Mouse (Mus musculus) cerebellum, adult 2 months (tissue): ENCODE data around the gene Etnppl. TPM values are rescaled to one million over a fixed set of nuclear protein-coding genes. Genes with fewer than 3 reads are reported as not detected.

Experiments used
- DNase-seq, 2 experiments: peaks; one replicate each; pipeline ENCODE4 v3.0.0; 2021
- H3K27ac ChIP-seq: fragments of 200-500 bp; 2 replicates; pipeline ENCODE4 v1.5.1; 2012; ENCODE audit warnings: low read length, control low read depth, inconsistent platforms; ENCODE audit not compliant: insufficient read depth
- H3K27me3 ChIP-seq: fragments of 200-500 bp; 2 replicates; pipeline ENCODE4 v1.6.1; 2012; ENCODE audit warnings: inconsistent platforms, mild to moderate bottlenecking, low read length, moderate library complexity; ENCODE audit not compliant: control insufficient read depth, insufficient read depth
- H3K4me1 ChIP-seq: fragments of 200-500 bp; 2 replicates; pipeline ENCODE4 v1.6.1; 2011; ENCODE audit warnings: low read length; ENCODE audit not compliant: control insufficient read depth, insufficient read depth
- H3K4me3 ChIP-seq: fragments of 200-500 bp; replicated peaks from 2 replicates; pipeline ENCODE3; 2011; ENCODE audit warnings: mild to moderate bottlenecking, low read depth, low read length, control low read depth; ENCODE audit not compliant: insufficient read depth
- CTCF ChIP-seq: fragments of 200-500 bp; IDR thresholded peaks from 2 replicates; pipeline ENCODE4 v1.5.1; 2011; ENCODE audit warnings: low read depth, mild to moderate bottlenecking, control low read depth, low read length, moderate library complexity, borderline replicate concordance; ENCODE audit not compliant: insufficient read depth
- POLR2A ChIP-seq: fragments of 200-500 bp; IDR thresholded peaks from 2 replicates; pipeline ENCODE4 v1.6.1; 2011; ENCODE audit warnings: low read length, control low read depth, borderline replicate concordance; ENCODE audit not compliant: insufficient read depth
- WGBS: fragments of 180-500 bp; shearing (Covaris S2); methylation state at CpG from one replicate; pipeline ENCODE4 v1.1.7; 2018; 5-methylcytosine and 5-hydroxymethylcytosine counted together
- polyA plus RNA-seq: library from polyadenylated mRNA; depleted of rRNA; stranded (reverse); fragments of >200 nt; gene quantifications from 2 replicates; pipeline ENCODE4 v1.2.3, GENCODE M21; 2012; rRNA removed

The Etnppl gene
- 35.0 and 37.9 TPM in 2 replicates for polyA plus RNA-seq

DNA sequence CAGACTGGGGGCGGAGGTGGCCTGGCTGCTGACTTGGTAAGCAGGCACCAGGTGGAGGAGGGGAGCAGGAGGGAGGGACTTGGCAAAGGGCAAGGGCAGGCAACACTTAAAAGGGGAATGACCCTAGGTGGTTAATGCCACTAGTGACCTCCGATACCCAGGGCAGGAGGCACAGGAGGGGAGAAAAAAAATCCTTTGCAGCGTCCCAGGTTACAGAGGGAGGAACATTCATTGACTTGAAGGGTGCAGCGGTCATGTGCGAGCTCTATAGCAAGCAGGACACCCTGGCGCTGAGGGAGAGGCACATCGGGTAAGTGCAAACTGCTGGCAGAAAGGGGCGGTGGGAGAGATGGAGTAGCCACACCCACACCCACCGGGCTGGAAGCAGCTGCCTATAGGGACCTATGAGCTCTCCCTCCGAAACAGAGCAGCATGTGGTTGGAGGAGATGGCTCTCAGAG, at the start of gene Etnppl:
Gene Etnppl (plus strand): TSS at position 10 of the 460 bp plus-strand sequence.
- Histone ChIP-seq H3K4me3 (peak within 1 kb of the TSS; percentile 44), H3K27ac (no peak within 1 kb of the TSS), H3K4me1 (no peaks in the 10 kb centered on the region), H3K27me3 (no peaks in the 10 kb centered on the region)
- TF ChIP-seq CTCF (no peak), POLR2A (no peak)
- WGBS = 2% methylated on average over 10 of the region's 10 CpGs
- peak; percentile 6 to 8 for DNase-seq

GRCm38 (mm10) chr3:130568331-130569095, 48.7 kb upstream of the Etnppl start:
- TF ChIP-seq CTCF = no peak
- no peak for TF ChIP-seq POLR2A
- Histone ChIP-seq H3K27ac (no peak overlapping the region), H3K27me3 (no peaks in the 10 kb centered on the region), H3K4me1 (no peaks in the 10 kb centered on the region), H3K4me3 (no peak overlapping the region)
- no peak for DNase-seq
- 63% methylated on average over 16 of the region's 16 CpGs for whole genome bisulfite sequencing

DNA sequence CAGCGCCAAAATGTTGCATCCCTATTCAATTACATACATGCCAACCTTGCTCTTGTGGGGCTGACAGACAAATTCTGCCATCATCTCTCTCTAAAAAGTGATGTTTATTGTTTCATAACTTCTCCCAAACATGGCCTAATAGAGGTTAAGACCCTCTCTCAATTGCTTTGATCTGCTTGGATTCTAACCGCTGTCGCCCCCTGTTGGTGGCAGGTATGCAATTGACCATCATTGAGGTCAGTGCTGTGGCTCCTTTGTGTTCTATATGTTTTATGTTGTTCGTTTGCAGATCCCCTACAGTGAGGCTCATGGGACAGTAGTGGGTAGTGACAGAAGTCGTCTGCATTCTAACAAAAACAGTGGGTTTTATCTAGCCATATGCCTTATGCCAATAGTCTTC, 44.0 kb upstream of the Etnppl start:
- Histone ChIP-seq H3K27ac (no peak overlapping the region), H3K4me3 (no peak overlapping the region), H3K4me1 (no peaks in the 10 kb centered on the region), H3K27me3 (no peaks in the 10 kb centered on the region)
- TF ChIP-seq POLR2A = no peak
- no peak for TF ChIP-seq CTCF
- 67% methylated on average over 5 of the region's 5 CpGs for WGBS
- DNase-seq = no peak

DNA sequence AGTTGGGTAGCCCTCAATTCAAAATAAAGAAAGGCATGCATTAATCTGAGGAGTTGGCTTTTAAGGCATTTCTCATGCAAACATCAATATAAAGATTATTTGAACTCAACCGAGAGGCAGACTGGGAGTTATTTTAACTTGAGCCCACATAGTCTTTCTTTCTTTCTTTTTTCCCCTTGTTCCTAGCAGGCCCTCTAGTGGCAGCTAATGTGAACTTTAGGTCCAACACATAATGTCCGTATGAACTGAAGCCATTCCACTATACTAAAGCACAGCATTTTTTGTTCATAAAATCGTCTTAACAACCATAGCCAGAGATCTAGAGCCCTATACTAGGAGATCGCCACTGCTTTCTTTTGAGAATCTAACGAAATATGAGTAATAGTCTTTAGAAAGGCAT, 42.6 kb upstream of the Etnppl start:
- no peak overlapping the region for H3K27ac ChIP-seq
- 20% methylated on average over 5 of the region's 5 CpGs for whole genome bisulfite sequencing
- no peaks in the 10 kb centered on the region for H3K27me3 ChIP-seq
- TF ChIP-seq CTCF (no peak), POLR2A (no peak)
- peak in 1 of 2 experiments; percentile 5 for DNase-seq
- H3K4me1 ChIP-seq = no peaks in the 10 kb centered on the region
- H3K4me3 ChIP-seq = no peak overlapping the region

DNA sequence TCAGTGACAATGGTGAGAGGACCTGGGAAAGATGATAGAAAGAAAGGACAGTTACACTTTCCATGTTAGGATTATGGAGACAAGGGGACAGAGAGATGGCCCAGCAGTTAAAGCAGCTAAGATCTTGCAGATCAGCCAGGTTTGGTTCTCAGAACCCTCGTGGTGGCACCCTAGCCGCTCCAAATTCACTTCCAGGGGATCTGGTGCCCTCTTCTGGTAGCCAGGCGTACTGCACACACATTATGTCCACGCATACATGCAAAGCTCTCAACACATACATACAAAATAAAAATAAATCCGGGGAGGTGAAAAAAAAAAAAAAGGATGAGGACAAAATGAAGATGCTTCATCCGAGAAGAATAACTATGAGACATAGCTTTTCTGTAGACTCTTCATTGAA, 40.6 kb upstream of the Etnppl start:
- H3K27me3 ChIP-seq = no peaks in the 10 kb centered on the region
- DNase-seq = no peak
- H3K4me1 ChIP-seq = no peaks in the 10 kb centered on the region
- no peak overlapping the region for H3K4me3 ChIP-seq
- 68% methylated on average over 6 of the region's 6 CpGs for WGBS
- TF ChIP-seq CTCF = peak; percentile 31; the same call in 1 of the 2 replicates
- TF ChIP-seq POLR2A = no peak
- H3K27ac ChIP-seq = no peak overlapping the region

DNA sequence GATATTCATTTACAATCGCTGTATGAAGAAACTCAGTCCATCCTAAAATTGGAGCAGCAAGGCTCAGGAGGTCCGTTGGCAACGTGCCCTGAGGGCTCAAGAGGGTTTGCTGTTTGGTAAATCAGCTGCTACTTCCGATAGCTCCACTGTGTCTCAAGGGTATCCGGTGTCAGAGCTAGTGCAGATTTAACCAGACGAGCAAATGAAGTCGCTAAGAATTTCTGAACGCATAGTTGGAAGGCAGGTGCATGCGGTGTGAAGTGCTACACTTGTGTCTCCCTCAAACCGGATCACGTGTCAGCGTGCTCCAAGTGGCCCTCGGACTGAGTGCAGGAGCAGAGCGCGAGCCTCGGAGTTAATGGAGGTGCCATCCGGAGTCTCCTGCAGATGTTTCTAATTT, 37.7 kb upstream of the Etnppl start:
- WGBS = 30% methylated on average over 17 of the region's 17 CpGs
- H3K4me3 ChIP-seq = no peak overlapping the region
- no peak for DNase-seq
- H3K27me3 ChIP-seq = no peaks in the 10 kb centered on the region
- no peak for TF ChIP-seq CTCF
- TF ChIP-seq POLR2A = no peak
- no peak overlapping the region for H3K27ac ChIP-seq
- H3K4me1 ChIP-seq = no peaks in the 10 kb centered on the region

GRCm38 (mm10) chr3:130581577-130581976, 35.7 kb upstream of the Etnppl start:
- Histone ChIP-seq H3K4me1 (no peaks in the 10 kb centered on the region), H3K27ac (no peak overlapping the region), H3K4me3 (no peak overlapping the region), H3K27me3 (no peaks in the 10 kb centered on the region)
- no peak for TF ChIP-seq POLR2A
- no peak for DNase-seq
- 82% methylated on average over 2 of the region's 2 CpGs for WGBS

DNA sequence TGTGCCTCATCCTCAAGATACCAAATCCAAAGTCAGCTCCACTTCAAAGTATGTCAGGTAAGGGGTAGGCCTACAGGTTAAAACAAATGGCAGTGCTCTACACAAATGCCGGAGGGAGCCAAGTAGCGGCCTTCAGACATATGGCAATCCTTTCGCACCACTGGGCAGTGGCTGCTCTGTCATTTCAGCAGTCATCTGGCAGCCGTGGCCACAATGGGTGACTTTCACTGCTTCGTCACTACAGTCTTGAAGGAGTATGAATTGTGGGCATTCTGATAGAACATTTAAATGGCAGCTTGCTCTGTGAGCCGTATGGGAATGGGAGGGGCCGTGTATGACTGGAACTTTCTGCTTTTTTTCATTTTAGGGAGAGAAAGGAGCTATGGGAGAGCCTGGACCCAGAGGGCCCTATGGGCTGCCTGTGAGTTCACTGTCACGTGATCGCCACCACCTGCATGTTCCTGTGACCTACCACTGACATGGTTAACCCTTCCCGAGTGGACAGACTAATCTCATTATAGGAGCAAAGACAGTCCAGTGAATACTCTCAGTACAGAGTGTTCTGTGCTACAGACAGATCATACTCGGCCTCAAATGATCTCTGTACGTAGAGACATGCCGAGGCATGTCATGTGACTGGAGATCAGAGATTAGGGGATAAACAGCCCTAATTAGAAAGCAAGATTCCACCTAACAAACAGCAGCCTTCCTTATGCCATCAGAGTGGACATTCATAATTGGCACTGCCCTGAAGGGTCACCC, 34.2 kb upstream of the Etnppl start:
- no peaks in the 10 kb centered on the region for H3K27me3 ChIP-seq
- no peak for TF ChIP-seq POLR2A
- no peak for TF ChIP-seq CTCF
- no peaks in the 10 kb centered on the region for H3K4me1 ChIP-seq
- H3K4me3 ChIP-seq = no peak overlapping the region
- no peak overlapping the region for H3K27ac ChIP-seq
- 30% methylated on average over 13 of the region's 13 CpGs for WGBS
- no peak for DNase-seq
